In genomic region chr5:135932359-135932758, GRCm38 (mm10) we compare ENCODE assay signal across 10 mouse cellular contexts. TPM values are rescaled to one million over a fixed set of nuclear protein-coding genes. Genes with fewer than 3 reads are reported as not detected.
A peak's percentile ranks its signal among the peaks of the same experiment; 100 is the strongest.
DNase-seq lines count a peak whose midpoint lies in the region; ATAC-seq and TF ChIP-seq lines count a peak whose summit lies in the region.
"Had no signal": no experiment of that assay in that cellular context is flagged by ENCODE, and none has a peak within 500 bp of the region (broad histone marks: within the 10 kb centered on the region; RNA-seq: fewer than 3 reads in every experiment).

No protein-coding gene starts in this region.

- ATAC-seq in heart, embryonic 15.5 days (replicated peaks; ENCODE audit: insufficient number of reproducible peaks, insufficient read depth, low FRiP score, low read depth): no peak
- no peak for ATAC-seq in hindbrain, embryonic 15.5 days (ENCODE audit: low FRiP score, low read depth)

- peak overlapping the region; percentile 21; the same call in 1 of the 2 replicates for H3K4me3 ChIP-seq in heart, embryonic 15.5 days
- peak overlapping the region; percentile 55 for H3K4me3 ChIP-seq in bone marrow macrophage, adult 2 months (ENCODE audit: insufficient read depth, low read length)
- peak overlapping the region; percentile 93 for H3K4me3 ChIP-seq in hindbrain, embryonic 15.5 days
- H3K4me3 ChIP-seq in myocyte: peak overlapping the region; percentile 94

- H3K4me1 ChIP-seq in heart, embryonic 15.5 days (replicated peaks): peaks cover 34% of the 10 kb centered on the region
- peaks cover 28% of the 10 kb centered on the region for H3K4me1 ChIP-seq in bone marrow macrophage, adult 2 months (ENCODE audit: control insufficient read depth, insufficient read depth, low read length)
- H3K4me1 ChIP-seq in hindbrain, embryonic 15.5 days (replicated peaks): peaks cover 53% of the 10 kb centered on the region

- peak overlapping the region; percentile 36; the same call in 1 of the 2 replicates for H3K4me2 ChIP-seq in heart, embryonic 15.5 days
- peak overlapping the region; percentile 62 for H3K4me2 ChIP-seq in hindbrain, embryonic 15.5 days
- H3K4me2 ChIP-seq in myocyte (ENCODE audit: low read depth): peak overlapping the region; percentile 94

- no peaks in the 10 kb centered on the region for H3K27me3 ChIP-seq in heart, embryonic 15.5 days
- no peaks in the 10 kb centered on the region for H3K27me3 ChIP-seq in hindbrain, embryonic 15.5 days
- no peaks in the 10 kb centered on the region for H3K27me3 ChIP-seq in myocyte (ENCODE audit: control insufficient read depth, insufficient read depth, insufficient read length)

- H3K79me2 ChIP-seq in myocyte (ENCODE audit: control insufficient read depth, insufficient read depth): peaks cover 68% of the 10 kb centered on the region

- H3ac ChIP-seq in myocyte (ENCODE audit: control insufficient read depth, insufficient read length): no peak overlapping the region

- no peak for TF ChIP-seq CTCF in bone marrow macrophage, adult 2 months (IDR thresholded peaks at IDR 0.05; ENCODE audit: low read depth, low read length)

- DNase-seq in heart, adult 8-10 months (ENCODE audit: low spot score): no peak
- DNase-seq in adipocyte (ENCODE audit: low spot score): no peak
- DNase-seq in spleen, postnatal 14 days (ENCODE audit: low spot score in 2 of 2): no peak
- no peak for DNase-seq in ovary, adult 18-20 months (ENCODE audit: low spot score)

- peaks cover 35% of the 10 kb centered on the region for H3K36me3 ChIP-seq in heart, embryonic 15.5 days
- H3K36me3 ChIP-seq in hindbrain, embryonic 15.5 days: peaks cover 31% of the 10 kb centered on the region
- H3K36me3 ChIP-seq in myocyte (ENCODE audit: control insufficient read depth, insufficient read depth): peaks cover 48% of the 10 kb centered on the region

- no peak overlapping the region for H3K9ac ChIP-seq in heart, embryonic 15.5 days
- H3K9ac ChIP-seq in hindbrain, embryonic 15.5 days: peak overlapping the region; percentile 91

- H3K9me3 ChIP-seq in heart, embryonic 15.5 days (replicated peaks): no peaks in the 10 kb centered on the region
- H3K9me3 ChIP-seq in hindbrain, embryonic 15.5 days: no peaks in the 10 kb centered on the region

- H3K27ac ChIP-seq in heart, embryonic 15.5 days: no peak overlapping the region
- H3K27ac ChIP-seq in bone marrow macrophage, adult 2 months (ENCODE audit: insufficient read depth, low read depth, low read length): no peak overlapping the region
- peak overlapping the region; percentile 16; the same call in 1 of the 2 replicates for H3K27ac ChIP-seq in hindbrain, embryonic 15.5 days (replicated peaks)

- TF ChIP-seq POLR2A in bone marrow macrophage, adult 2 months (IDR thresholded peaks at IDR 0.05; ENCODE audit: borderline replicate concordance, low read depth, low read length): no peak
- TF ChIP-seq POLR2A in myocyte (IDR thresholded peaks at IDR 0.05; ENCODE audit: insufficient read length, low read depth): no peak

- 57% methylated on average over 2 of the region's 2 CpGs for WGBS in heart, embryonic 15.5 days
- 43% methylated on average over 2 of the region's 2 CpGs for WGBS in hindbrain, embryonic 15.5 days

TF ChIP-seq in myocyte, 11 proteins besides CTCF, POLR2A, EP300 and RAD21:
- TF ChIP-seq USF1 (IDR thresholded peaks at IDR 0.05; ENCODE audit: low read depth) (no peak), E2F4 (IDR thresholded peaks at IDR 0.05; ENCODE audit: insufficient read depth) (no peak), REST (IDR thresholded peaks at IDR 0.05; ENCODE audit: insufficient read depth, insufficient read length) (no peak), MYOG (IDR thresholded peaks at IDR 0.05; ENCODE audit: control insufficient read depth in 1 of 3, insufficient read depth in 1 of 3, insufficient read length in 2 of 3, low read depth in 2 of 3) (no peak), SRF (IDR thresholded peaks at IDR 0.05; ENCODE audit: control insufficient read depth, insufficient read length, low read depth) (no peak), CEBPB (IDR thresholded peaks at IDR 0.05; ENCODE audit: insufficient read depth, poor library complexity, severe bottlenecking) (no peak), TCF3 (IDR thresholded peaks at IDR 0.05; ENCODE audit: insufficient read length, low read depth) (no peak), TCF12 (IDR thresholded peaks at IDR 0.05; ENCODE audit: insufficient read depth, poor library complexity, severe bottlenecking) (no peak), MYOD1 (IDR thresholded peaks at IDR 0.05; ENCODE audit: control insufficient read depth in 1 of 3, insufficient read length in 2 of 3, low read depth in 2 of 3) (no peak), POLR2AphosphoS2 (IDR thresholded peaks at IDR 0.05; ENCODE audit: insufficient read length, low read depth) (no peak), MAX (IDR thresholded peaks at IDR 0.05; ENCODE audit: low read depth) (no peak)

RNA-seq across cellular contexts. Expression of gene Ywhag, which starts 2.1 kb away (rescaled TPM):
- 150 and 166 TPM in 2 replicates for polyA plus RNA-seq in heart, embryonic 15.5 days (2015; fragmentation: Nextera tagmentation; extraction: Ambion mirVana)
- total RNA-seq in heart, adult 8-10 months (2022): 100 to 1,000 TPM; 265 to 313 (median 289) TPM
- polyA plus RNA-seq in bone marrow macrophage, adult 2 months (2012; ENCODE audit: insufficient read depth, insufficient read length, missing spikeins): 151 and 157 TPM in 2 replicates
- 817 and 859 TPM in 2 replicates for polyA plus RNA-seq in hindbrain, embryonic 15.5 days (2015; fragmentation: Nextera tagmentation; extraction: Ambion mirVana)
- polyA plus RNA-seq in myocyte (2012; fragmentation: generic; extraction: Trizol): 244 TPM

RNA-seq across cellular contexts. Expression of gene Ssc4d, which starts 42.0 kb away (rescaled TPM):
- 0.44 and 0.86 TPM in 2 replicates for polyA plus RNA-seq in heart, embryonic 15.5 days (2015; fragmentation: Nextera tagmentation; extraction: Ambion mirVana)
- total RNA-seq in heart, adult 8-10 months (2022): under 1 TPM in 3 of 4 experiments, not detected in 1; 0.44 to 0.53 (median 0.46) TPM
- polyA plus RNA-seq in bone marrow macrophage, adult 2 months (2012; ENCODE audit: insufficient read depth, insufficient read length, missing spikeins): 6.8 and 10.0 TPM in 2 replicates
- 1.9 and 2.6 TPM in 2 replicates for polyA plus RNA-seq in hindbrain, embryonic 15.5 days (2015; fragmentation: Nextera tagmentation; extraction: Ambion mirVana)
- polyA plus RNA-seq in myocyte (2012; fragmentation: generic; extraction: Trizol): 2.4 TPM

RNA-seq across cellular contexts. Expression of gene Hspb1, which starts 44.6 kb away (rescaled TPM):
- 743 and 952 TPM in 2 replicates for polyA plus RNA-seq in heart, embryonic 15.5 days (2015; fragmentation: Nextera tagmentation; extraction: Ambion mirVana)
- 100 to 1,000 TPM; 312 to 583 (median 421) TPM for total RNA-seq in heart, adult 8-10 months (2022)
- polyA plus RNA-seq in bone marrow macrophage, adult 2 months (2012; ENCODE audit: insufficient read depth, insufficient read length, missing spikeins): 0.80 and 1.8 TPM in 2 replicates
- polyA plus RNA-seq in hindbrain, embryonic 15.5 days (2015; fragmentation: Nextera tagmentation; extraction: Ambion mirVana): 14.8 and 16.6 TPM in 2 replicates
- 622 TPM for polyA plus RNA-seq in myocyte (2012; fragmentation: generic; extraction: Trizol)

RNA-seq across cellular contexts. Expression of gene Zp3, which starts 47.5 kb away (rescaled TPM):
- polyA plus RNA-seq in heart, embryonic 15.5 days (2015; fragmentation: Nextera tagmentation; extraction: Ambion mirVana): not detected in 2 replicates
- not detected for total RNA-seq in heart, adult 8-10 months (2022)
- not detected in 2 replicates for polyA plus RNA-seq in bone marrow macrophage, adult 2 months (2012; ENCODE audit: insufficient read depth, insufficient read length, missing spikeins)
- 0.21 and 0.37 TPM in 2 replicates for polyA plus RNA-seq in hindbrain, embryonic 15.5 days (2015; fragmentation: Nextera tagmentation; extraction: Ambion mirVana)
- polyA plus RNA-seq in myocyte (2012; fragmentation: generic; extraction: Trizol): 0.11 TPM
- total RNA-seq: adrenal gland, postnatal 36 days; layer of hippocampus, adult 18-20 months had no signal

Comparison
In these comparisons a context has a peak if more than half of its experiments do, and no peak if none do; other contexts are left out.
1. H3K4me2 ChIP-seq: peak in every context shown above with its lines; median percentile 94 in myocyte; 62 in hindbrain, embryonic 15.5 days; 36 in heart, embryonic 15.5 days.
2. H3K4me3 ChIP-seq: peak in every context shown above with its lines; median percentile 94 in myocyte; 93 in hindbrain, embryonic 15.5 days; 55 in bone marrow macrophage, adult 2 months; 21 in heart, embryonic 15.5 days.
3. RNA of gene Hspb1, which starts 44.6 kb away (polyA plus RNA-seq): 743 to 952 TPM in heart, embryonic 15.5 days and 622 TPM in myocyte (single experiment); 14.8 to 16.6 TPM in hindbrain, embryonic 15.5 days and 0.80 to 1.8 TPM in bone marrow macrophage, adult 2 months; every median in the first group is over 10 times any median in the second.